Mouse (Mus musculus): ENCODE results near the gene Tbc1d5. TPM values are rescaled to one million over a fixed set of nuclear protein-coding genes. Genes with fewer than 3 reads are reported as not detected.

Gene Tbc1d5
- total RNA-seq, 1 experiment, result 3.8 TPM

- TF ChIP-seq HCFC1 (IDR thresholded peaks at IDR 0.05; ENCODE audit: borderline replicate concordance, insufficient read depth, low read length), result no peak
- no peak for TF ChIP-seq MAFK (IDR thresholded peaks at IDR 0.05; ENCODE audit: insufficient read depth, low read depth, low read length)
- no peak for TF ChIP-seq ZC3H11A (IDR thresholded peaks at IDR 0.05; ENCODE audit: borderline replicate concordance, low read depth, low read length)
- TF ChIP-seq ZNF384 (IDR thresholded peaks at IDR 0.05; ENCODE audit: low read depth, low read length), result no peak
- no peak for TF ChIP-seq CHD2 (IDR thresholded peaks at IDR 0.05; ENCODE audit: low read depth, low read length)
- DNase-seq (ENCODE audit: low read depth, low spot score), result no peak
- Histone ChIP-seq H3K36me3 (ENCODE audit: control insufficient read depth, insufficient read depth, low read length, poor library complexity, severe bottlenecking) (no peaks in the 10 kb centered on the region; the same call in 1 of the 2 replicates), H3K9me3 (ENCODE audit: control insufficient read depth, insufficient read depth, low read depth, low read length) (no peaks in the 10 kb centered on the region), H3K4me1 (ENCODE audit: control insufficient read depth in 2 of 2, insufficient read depth in 2 of 2, low read length in 2 of 2, poor library complexity in 1 of 2) (no peaks in the 10 kb centered on the region), H3K27ac (ENCODE audit: insufficient read depth, low read depth, low read length, poor library complexity, severe bottlenecking) (no peak overlapping the region), H3K4me3 (ENCODE audit: insufficient read depth in 1 of 2, low read depth in 1 of 2, low read length in 2 of 2, poor library complexity in 1 of 2, severe bottlenecking in 1 of 2) (no peak overlapping the region), H3K9ac (ENCODE audit: insufficient read depth, low read depth, low read length, poor library complexity, severe bottlenecking) (no peak overlapping the region)
- in situ Hi-C loops (cut with MboI; ENCODE audit: low sequenced_read_pairs in 2 of 2, unreplicated experiment in 2 of 2), result no loop called here
These were observed 448.3 kb downstream of the Tbc1d5 start for GRCm38 (mm10) chr17:50730896-50731295.

- H3K4me3 ChIP-seq (ENCODE audit: insufficient read depth in 1 of 2, low read depth in 1 of 2, low read length in 2 of 2, poor library complexity in 1 of 2, severe bottlenecking in 1 of 2), result no peak overlapping the region
- H3K27ac ChIP-seq (ENCODE audit: insufficient read depth, low read depth, low read length, poor library complexity, severe bottlenecking), result no peak overlapping the region
- H3K4me1 ChIP-seq (ENCODE audit: control insufficient read depth in 2 of 2, insufficient read depth in 2 of 2, low read length in 2 of 2, poor library complexity in 1 of 2), result no peaks in the 10 kb centered on the region
- no peaks in the 10 kb centered on the region; the same call in 1 of the 2 replicates for H3K36me3 ChIP-seq (ENCODE audit: control insufficient read depth, insufficient read depth, low read length, poor library complexity, severe bottlenecking)
- in situ Hi-C loops (cut with MboI; ENCODE audit: low sequenced_read_pairs in 2 of 2, unreplicated experiment in 2 of 2), result no loop called here
- no peaks in the 10 kb centered on the region for H3K9me3 ChIP-seq (ENCODE audit: control insufficient read depth, insufficient read depth, low read depth, low read length)
- DNase-seq (ENCODE audit: low read depth, low spot score), result no peak
- H3K9ac ChIP-seq (ENCODE audit: insufficient read depth, low read depth, low read length, poor library complexity, severe bottlenecking), result no peak overlapping the region
- TF ChIP-seq HCFC1 (IDR thresholded peaks at IDR 0.05; ENCODE audit: borderline replicate concordance, insufficient read depth, low read length) (no peak), ZC3H11A (IDR thresholded peaks at IDR 0.05; ENCODE audit: borderline replicate concordance, low read depth, low read length) (no peak), MAFK (IDR thresholded peaks at IDR 0.05; ENCODE audit: insufficient read depth, low read depth, low read length) (no peak), ZNF384 (IDR thresholded peaks at IDR 0.05; ENCODE audit: low read depth, low read length) (no peak), CHD2 (IDR thresholded peaks at IDR 0.05; ENCODE audit: low read depth, low read length) (no peak)
These were observed 449.6 kb downstream of the Tbc1d5 start for GRCm38 (mm10) chr17:50729577-50729976.

- Histone ChIP-seq H3K9ac (ENCODE audit: insufficient read depth, low read depth, low read length, poor library complexity, severe bottlenecking) (no peak overlapping the region), H3K4me3 (ENCODE audit: insufficient read depth in 1 of 2, low read depth in 1 of 2, low read length in 2 of 2, poor library complexity in 1 of 2, severe bottlenecking in 1 of 2) (no peak overlapping the region), H3K4me1 (ENCODE audit: control insufficient read depth in 2 of 2, insufficient read depth in 2 of 2, low read length in 2 of 2, poor library complexity in 1 of 2) (no peaks in the 10 kb centered on the region), H3K27ac (ENCODE audit: insufficient read depth, low read depth, low read length, poor library complexity, severe bottlenecking) (no peak overlapping the region), H3K36me3 (ENCODE audit: control insufficient read depth, insufficient read depth, low read length, poor library complexity, severe bottlenecking) (no peaks in the 10 kb centered on the region; the same call in 1 of the 2 replicates), H3K9me3 (ENCODE audit: control insufficient read depth, insufficient read depth, low read depth, low read length) (no peaks in the 10 kb centered on the region)
- DNase-seq (ENCODE audit: low read depth, low spot score), result no peak
- in situ Hi-C loops (cut with MboI; ENCODE audit: low sequenced_read_pairs in 2 of 2, unreplicated experiment in 2 of 2), result no loop called here
- TF ChIP-seq ZC3H11A (IDR thresholded peaks at IDR 0.05; ENCODE audit: borderline replicate concordance, low read depth, low read length), result no peak
- no peak for TF ChIP-seq CHD2 (IDR thresholded peaks at IDR 0.05; ENCODE audit: low read depth, low read length)
These were observed 450.1 kb downstream of the Tbc1d5 start for GRCm38 (mm10) chr17:50729031-50729430.

- TF ChIP-seq CHD2 (IDR thresholded peaks at IDR 0.05; ENCODE audit: low read depth, low read length), result no peak
- TF ChIP-seq MAFK (IDR thresholded peaks at IDR 0.05; ENCODE audit: insufficient read depth, low read depth, low read length), result no peak
- TF ChIP-seq ZC3H11A (IDR thresholded peaks at IDR 0.05; ENCODE audit: borderline replicate concordance, low read depth, low read length), result no peak
- no peak for TF ChIP-seq HCFC1 (IDR thresholded peaks at IDR 0.05; ENCODE audit: borderline replicate concordance, insufficient read depth, low read length)
- TF ChIP-seq ZNF384 (IDR thresholded peaks at IDR 0.05; ENCODE audit: low read depth, low read length), result no peak
- no peaks in the 10 kb centered on the region for H3K36me3 ChIP-seq (ENCODE audit: control insufficient read depth, insufficient read depth, low read length, poor library complexity, severe bottlenecking)
- no peak overlapping the region for H3K4me3 ChIP-seq (ENCODE audit: insufficient read depth in 1 of 2, low read depth in 1 of 2, low read length in 2 of 2, poor library complexity in 1 of 2, severe bottlenecking in 1 of 2)
- H3K4me1 ChIP-seq (ENCODE audit: control insufficient read depth in 2 of 2, insufficient read depth in 2 of 2, low read length in 2 of 2, poor library complexity in 1 of 2), result no peaks in the 10 kb centered on the region
- DNase-seq (ENCODE audit: low read depth, low spot score), result no peak
- no peak overlapping the region for H3K9ac ChIP-seq (ENCODE audit: insufficient read depth, low read depth, low read length, poor library complexity, severe bottlenecking)
- in situ Hi-C loops (cut with MboI; ENCODE audit: low sequenced_read_pairs in 2 of 2, unreplicated experiment in 2 of 2), result no loop called here
- no peak overlapping the region for H3K27ac ChIP-seq (ENCODE audit: insufficient read depth, low read depth, low read length, poor library complexity, severe bottlenecking)
- H3K9me3 ChIP-seq (ENCODE audit: control insufficient read depth, insufficient read depth, low read depth, low read length), result no peaks in the 10 kb centered on the region
These were observed 452.9 kb downstream of the Tbc1d5 start for GRCm38 (mm10) chr17:50726265-50726664.

- in situ Hi-C loops (cut with MboI; ENCODE audit: low sequenced_read_pairs in 2 of 2, unreplicated experiment in 2 of 2), result no loop called here
- no peaks in the 10 kb centered on the region for H3K4me1 ChIP-seq (ENCODE audit: control insufficient read depth in 2 of 2, insufficient read depth in 2 of 2, low read length in 2 of 2, poor library complexity in 1 of 2)
- no peaks in the 10 kb centered on the region for H3K9me3 ChIP-seq (ENCODE audit: control insufficient read depth, insufficient read depth, low read depth, low read length)
- no peak overlapping the region for H3K27ac ChIP-seq (ENCODE audit: insufficient read depth, low read depth, low read length, poor library complexity, severe bottlenecking)
- no peak overlapping the region for H3K9ac ChIP-seq (ENCODE audit: insufficient read depth, low read depth, low read length, poor library complexity, severe bottlenecking)
- no peak for DNase-seq (ENCODE audit: low read depth, low spot score)
- H3K36me3 ChIP-seq (ENCODE audit: control insufficient read depth, insufficient read depth, low read length, poor library complexity, severe bottlenecking), result no peaks in the 10 kb centered on the region
- no peak overlapping the region for H3K4me3 ChIP-seq (ENCODE audit: insufficient read depth in 1 of 2, low read depth in 1 of 2, low read length in 2 of 2, poor library complexity in 1 of 2, severe bottlenecking in 1 of 2)
- no peak for TF ChIP-seq ZNF384 (IDR thresholded peaks at IDR 0.05; ENCODE audit: low read depth, low read length)
- no peak for TF ChIP-seq CHD2 (IDR thresholded peaks at IDR 0.05; ENCODE audit: low read depth, low read length)
- TF ChIP-seq ZC3H11A (IDR thresholded peaks at IDR 0.05; ENCODE audit: borderline replicate concordance, low read depth, low read length), result no peak
- no peak for TF ChIP-seq HCFC1 (IDR thresholded peaks at IDR 0.05; ENCODE audit: borderline replicate concordance, insufficient read depth, low read length)
- TF ChIP-seq MAFK (IDR thresholded peaks at IDR 0.05; ENCODE audit: insufficient read depth, low read depth, low read length), result no peak
These were observed 454.8 kb downstream of the Tbc1d5 start for GRCm38 (mm10) chr17:50724376-50724775.
